Mouse (Mus musculus) myocyte (in vitro differentiated cells): ENCODE data around the gene Cd6.

ENCODE experiments used
- E2F4 ChIP-seq: IDR thresholded peaks from one replicate; pipeline ENCODE4 v1.6.1; 2011; ENCODE audit warnings: mild to moderate bottlenecking, control low read depth, moderate library complexity; ENCODE audit not compliant: insufficient read depth
- MAX ChIP-seq: IDR thresholded peaks from one replicate; pipeline ENCODE4 v1.6.1; 2011; ENCODE audit warnings: low read depth, mild to moderate bottlenecking, control low read depth
- MYOD1 ChIP-seq, 3 experiments: IDR thresholded peaks; one replicate each; pipeline ENCODE4 v1.6.1; 2011; ENCODE audit warnings: control low read depth in 2 of 3, low read depth in 2 of 3, mild to moderate bottlenecking in 2 of 3, moderate library complexity in 1 of 3; ENCODE audit not compliant: insufficient read length in 2 of 3, control insufficient read depth in 1 of 3
- POLR2A ChIP-seq: IDR thresholded peaks from one replicate; pipeline ENCODE4 v1.6.1; 2011; ENCODE audit warnings: low read depth, mild to moderate bottlenecking, control low read depth, moderate library complexity; ENCODE audit not compliant: insufficient read length
- POLR2AphosphoS2 ChIP-seq: IDR thresholded peaks from one replicate; pipeline ENCODE4 v1.6.1; 2011; ENCODE audit warnings: low read depth, control low read depth; ENCODE audit not compliant: insufficient read length
- REST ChIP-seq: IDR thresholded peaks from one replicate; pipeline ENCODE4 v1.6.1; 2011; ENCODE audit warnings: mild to moderate bottlenecking, control low read depth, moderate library complexity; ENCODE audit not compliant: insufficient read depth, insufficient read length
- TCF12 ChIP-seq: IDR thresholded peaks from one replicate; pipeline ENCODE4 v1.6.1; 2011; ENCODE audit warnings: mild to moderate bottlenecking, control low read depth; ENCODE audit not compliant: poor library complexity, insufficient read depth, severe bottlenecking

DNA sequence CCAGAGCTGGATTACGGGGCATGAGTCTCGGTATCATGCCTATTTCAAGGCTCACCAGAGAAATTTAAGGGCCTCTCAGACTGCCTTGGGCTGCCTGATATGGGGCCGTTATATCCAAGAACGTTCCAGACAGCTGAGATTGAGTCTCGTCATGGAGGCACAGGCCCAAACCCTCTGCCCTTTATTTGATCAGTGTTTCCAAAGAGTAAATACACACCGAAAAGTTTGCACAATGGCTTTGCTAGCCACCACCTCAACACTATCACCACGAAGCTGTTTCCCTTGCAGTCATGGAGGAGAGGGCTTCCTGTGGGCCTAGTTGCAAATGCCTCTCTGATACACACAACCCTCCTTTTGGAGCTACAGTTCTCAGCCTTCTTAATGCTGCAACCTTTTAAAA is 5.8 kb downstream of the Cd6 start:
- TF ChIP-seq TCF12 (no peak), POLR2A (no peak), MYOD1 (IDR thresholded peaks at IDR 0.05; ENCODE audit: control insufficient read depth in 1 of 3, insufficient read length in 2 of 3, low read depth in 2 of 3) (no peak), POLR2AphosphoS2 (no peak), MAX (no peak), E2F4 (no peak), REST (no peak)
